Mouse (Mus musculus) midbrain, embryonic 16.5 days (tissue): ENCODE results near the gene Gm47289. TPM values are rescaled to one million over a fixed set of nuclear protein-coding genes. Genes with fewer than 3 reads are reported as not detected.

Source experiments
- polyA plus RNA-seq: library from polyadenylated mRNA; unstranded; fragments of >200 nt; fragmentation: Nextera tagmentation; extraction: Ambion mirVana; gene quantifications from 2 replicates; pipeline ENCODE4 v1.2.1, GENCODE M21; 2015

The Gm47289 gene
- polyA plus RNA-seq, 1 experiment from 2014 or later = not detected

Other genes starting within 250 kb of the Gm47289 start
- 8.8 and 10.9 TPM in 2 replicates for gene Ctdspl, start 232.7 kb upstream of the Gm47289 start, polyA plus RNA-seq
- gene Vill, start 106.4 kb upstream of the Gm47289 start, polyA plus RNA-seq = 2.9 and 3.7 TPM in 2 replicates
- gene Plcd1, start 65.7 kb upstream of the Gm47289 start, polyA plus RNA-seq = 15.9 and 16.9 TPM in 2 replicates
- 1.5 and 1.9 TPM in 2 replicates for gene Dlec1, start 56.7 kb upstream of the Gm47289 start, polyA plus RNA-seq
- gene Acaa1b, start 2.1 kb upstream of the Gm47289 start, polyA plus RNA-seq = 2.8 and 4.5 TPM in 2 replicates
- not detected in 2 replicates for gene Slc22a13, start 49.9 kb downstream of the Gm47289 start, polyA plus RNA-seq
- gene Oxsr1, start 163.3 kb downstream of the Gm47289 start, polyA plus RNA-seq = 13.0 and 14.6 TPM in 2 replicates
- gene Acaa1a, start 180.5 kb downstream of the Gm47289 start, polyA plus RNA-seq = 113 and 116 TPM in 2 replicates
- gene Myd88, start 182.2 kb downstream of the Gm47289 start, polyA plus RNA-seq = 5.2 and 5.8 TPM in 2 replicates
- 2.7 and 4.3 TPM in 2 replicates for gene Xylb, start 198.2 kb downstream of the Gm47289 start, polyA plus RNA-seq
- gene Slc22a14, start 206.4 kb downstream of the Gm47289 start, polyA plus RNA-seq = 0.11 TPM in 1 of 2 replicates, not detected in the other
- gene Acvr2b, start 243.0 kb downstream of the Gm47289 start, polyA plus RNA-seq = 28.4 and 36.0 TPM in 2 replicates